Mouse (Mus musculus) intestine, embryonic 15.5 days (tissue): ENCODE measurements at regions not wholly inside any gene's neighbourhood (a gene's known extent, or its start where the extent isn't known, plus 50 kb on each side); places are given as distances from the start of the nearest gene placed in this dataset.

ENCODE experiments used
- ATAC-seq: fragments of 200-750 bp; cut with Nextera tagmentation; 2 replicates; pipeline ENCODE4 v1.8.0; 2017; ENCODE audit warnings: moderate TSS enrichment, moderate library complexity
- H3K27ac ChIP-seq: fragments of 300-500 bp; sonication (generic); 2 replicates; pipeline ENCODE4 v1.5.1; 2015; ENCODE audit warnings: mild to moderate bottlenecking, inconsistent platforms
- H3K27me3 ChIP-seq: fragments of 300-500 bp; sonication (generic); replicated peaks from 2 replicates; pipeline ENCODE4 v1.6.1; 2015; ENCODE audit warnings: inconsistent platforms
- H3K36me3 ChIP-seq: fragments of 300-500 bp; sonication (generic); 2 replicates; pipeline ENCODE4 v1.6.1; 2015; ENCODE audit warnings: inconsistent platforms
- H3K4me1 ChIP-seq: fragments of 300-500 bp; sonication (generic); replicated peaks from 2 replicates; pipeline ENCODE4 v1.6.1; 2015; ENCODE audit warnings: inconsistent platforms
- H3K4me2 ChIP-seq: fragments of 300-500 bp; sonication (generic); replicated peaks from 2 replicates; pipeline ENCODE4 v1.6.1; 2015; ENCODE audit warnings: mild to moderate bottlenecking, inconsistent platforms
- H3K4me3 ChIP-seq: fragments of 300-500 bp; sonication (generic); replicated peaks from 2 replicates; pipeline ENCODE4 v1.5.1; 2015; ENCODE audit warnings: inconsistent platforms
- H3K9ac ChIP-seq: fragments of 300-500 bp; sonication (generic); 2 replicates; pipeline ENCODE4 v1.6.1; 2015; ENCODE audit warnings: inconsistent platforms
- H3K9me3 ChIP-seq: fragments of 300-500 bp; sonication (generic); 2 replicates; pipeline ENCODE4 v1.6.1; 2016; ENCODE audit warnings: inconsistent platforms
- WGBS: fragments of 180-500 bp; shearing (Covaris S2); methylation state at CpG from one replicate; pipeline ENCODE4 v1.1.7; 2015; 5-methylcytosine and 5-hydroxymethylcytosine counted together

DNA sequence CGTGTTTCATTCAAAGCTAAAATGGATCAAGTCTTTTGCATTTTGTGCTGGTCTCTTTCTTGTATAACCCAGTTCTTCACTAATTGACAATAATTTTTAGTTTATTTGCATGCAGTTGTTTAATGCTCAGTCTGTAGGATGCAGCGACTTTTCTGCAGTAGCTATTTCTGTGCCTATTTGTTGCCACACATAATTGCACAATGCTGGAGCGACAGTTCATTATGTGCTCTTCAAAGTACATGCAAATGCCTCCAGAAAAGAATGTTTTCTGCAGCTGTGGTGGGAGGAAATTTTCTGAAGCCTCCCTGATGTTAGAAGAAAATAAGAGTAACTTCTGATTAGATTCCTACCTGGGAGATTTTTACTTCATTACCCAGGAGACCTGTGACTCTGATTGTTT lies 491.3 kb downstream of the D3Ertd751e start:
- 80% methylated on average over 3 of the region's 3 CpGs for WGBS
- no peak for ATAC-seq

DNA sequence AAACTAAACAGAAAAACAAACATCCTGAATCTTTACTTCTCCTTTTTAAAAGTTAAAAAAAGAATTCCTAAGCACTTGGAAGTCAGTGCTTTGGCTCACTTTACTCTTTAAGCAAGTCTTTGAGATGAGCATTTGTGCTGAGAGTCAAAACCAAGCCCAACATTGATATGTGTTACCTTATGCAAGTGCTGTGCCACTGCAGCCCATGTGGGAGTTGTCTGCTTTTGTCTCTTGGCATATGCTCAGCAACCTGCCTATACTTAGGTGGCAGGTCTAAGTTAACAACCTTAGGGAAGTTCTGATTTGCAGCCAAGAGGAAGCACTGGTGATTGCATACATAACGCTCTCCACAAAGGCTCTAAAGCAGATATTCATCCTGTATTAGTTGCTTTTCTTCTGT lies 493.1 kb downstream of the D3Ertd751e start:
- Histone ChIP-seq H3K27ac (no peak overlapping the region), H3K36me3 (no peaks in the 10 kb centered on the region), H3K4me3 (no peak overlapping the region), H3K4me2 (no peak overlapping the region), H3K9ac (no peak overlapping the region), H3K9me3 (no peaks in the 10 kb centered on the region), H3K27me3 (no peaks in the 10 kb centered on the region), H3K4me1 (no peaks in the 10 kb centered on the region)
- 61% methylated on average over 1 of the region's 1 CpGs for WGBS
- no peak for ATAC-seq

More for the DNA sequence above, 491.3 kb downstream of the D3Ertd751e start:
- no peaks in the 10 kb centered on the region for H3K9me3 ChIP-seq
- no peak overlapping the region for H3K4me3 ChIP-seq
- H3K9ac ChIP-seq: no peak overlapping the region
- no peak overlapping the region for H3K27ac ChIP-seq
- H3K4me1 ChIP-seq: no peaks in the 10 kb centered on the region
- no peaks in the 10 kb centered on the region for H3K27me3 ChIP-seq
- no peak overlapping the region for H3K4me2 ChIP-seq
- no peaks in the 10 kb centered on the region for H3K36me3 ChIP-seq
